Mouse (Mus musculus): ENCODE measurements around the gene Cryzl2.
A peak's percentile ranks its signal among the peaks of the same experiment; 100 is the strongest.

Cryzl2 gene

GRCm38 (mm10) chr1:157476231-157476630 is 17.9 kb downstream of the Cryzl2 start:
- DNase-seq (ENCODE audit: low spot score) = no peak

GRCm38 (mm10) chr1:157480090-157480489 is 21.7 kb downstream of the Cryzl2 start:
- DNase-seq (ENCODE audit: low spot score) = no peak

GRCm38 (mm10) chr1:157480901-157481300 is 22.5 kb downstream of the Cryzl2 start:
- no peak for DNase-seq (ENCODE audit: low spot score)

GRCm38 (mm10) chr1:157481666-157482065 is 23.3 kb downstream of the Cryzl2 start:
- DNase-seq (ENCODE audit: low spot score) = no peak

GRCm38 (mm10) chr1:157484161-157484560 is 25.8 kb downstream of the Cryzl2 start:
- DNase-seq (ENCODE audit: low spot score) = no peak

- no peak for DNase-seq (ENCODE audit: low spot score)
Measured at GRCm38 (mm10) chr1:157500657-157501056, 42.3 kb downstream of the Cryzl2 start.

- no peak for DNase-seq (ENCODE audit: low spot score)
Measured at GRCm38 (mm10) chr1:157501352-157501945, 43.1 kb downstream of the Cryzl2 start.

GRCm38 (mm10) chr1:157503071-157503470 is 44.7 kb downstream of the Cryzl2 start:
- DNase-seq (ENCODE audit: low spot score) = no peak

GRCm38 (mm10) chr1:157506522-157506921 is 48.1 kb downstream of the Cryzl2 start, which contains the start of gene Sec16b:
TSS of gene Sec16b (plus strand) at chr1:157506728.
- no peak for DNase-seq (ENCODE audit: low spot score)

GRCm38 (mm10) chr1:157506995-157507595 is 48.7 kb downstream of the Cryzl2 start:
- DNase-seq (ENCODE audit: low spot score) = no peak

- peak; percentile 23 for DNase-seq (ENCODE audit: low spot score)
Measured at GRCm38 (mm10) chr1:157507814-157508213, 49.4 kb downstream of the Cryzl2 start.

GRCm38 (mm10) chr1:157512690-157513448 is 54.5 kb downstream of the Cryzl2 start:
- no peak for DNase-seq (ENCODE audit: low spot score)

- no peak for DNase-seq (ENCODE audit: low spot score)
Measured at GRCm38 (mm10) chr1:157513559-157513958, 55.2 kb downstream of the Cryzl2 start.

- DNase-seq (ENCODE audit: low spot score) = no peak
Measured at GRCm38 (mm10) chr1:157514298-157514697, 55.9 kb downstream of the Cryzl2 start.

GRCm38 (mm10) chr1:157516838-157517808 is 58.7 kb downstream of the Cryzl2 start:
- DNase-seq (ENCODE audit: low spot score) = no peak

- no peak for DNase-seq (ENCODE audit: low spot score)
Measured at GRCm38 (mm10) chr1:157518111-157518523, 59.7 kb downstream of the Cryzl2 start.

GRCm38 (mm10) chr1:157519396-157519795 is 61.0 kb downstream of the Cryzl2 start:
- DNase-seq (ENCODE audit: low spot score) = no peak

GRCm38 (mm10) chr1:157522322-157522721 is 63.9 kb downstream of the Cryzl2 start:
- no peak for DNase-seq (ENCODE audit: low spot score)

GRCm38 (mm10) chr1:157524775-157525174 is 66.4 kb downstream of the Cryzl2 start:
- DNase-seq (ENCODE audit: low spot score) = no peak

- no peak for DNase-seq (ENCODE audit: low spot score)
Measured at GRCm38 (mm10) chr1:157525692-157526354, 67.4 kb downstream of the Cryzl2 start.

GRCm38 (mm10) chr1:157526625-157527024 is 68.2 kb downstream of the Cryzl2 start:
- no peak for DNase-seq (ENCODE audit: low spot score)

Data from ovary, postnatal 36 days (tissue).